Mouse (Mus musculus): Measurements from ENCODE around the gene Cep95.
"Not testable (repeated sequence)": the region's sequence is repeated elsewhere in the genome, so short reads cannot be mapped to it uniquely, and the experiment has no call there.

Cep95 gene

GRCm38 (mm10) chr11:106788775-106789459, at the start of gene Cep95, which contains the start of gene Ddx5:
TSS of gene Cep95 (plus strand) at chr11:106789252.
TSS of gene Ddx5 (minus strand) at chr11:106789185.
- DNase-seq, result peak; percentile 98

- DNase-seq, result not testable (repeated sequence)
Measured at GRCm38 (mm10) chr11:106740724-106741123, 48.3 kb upstream of the Cep95 start.

GRCm38 (mm10) chr11:106741232-106741631, 47.8 kb upstream of the Cep95 start:
- no peak for DNase-seq

GRCm38 (mm10) chr11:106741826-106742225, 47.2 kb upstream of the Cep95 start:
- no peak for DNase-seq

GRCm38 (mm10) chr11:106742388-106742841, 46.6 kb upstream of the Cep95 start:
- no peak for DNase-seq

GRCm38 (mm10) chr11:106744949-106745348, 44.1 kb upstream of the Cep95 start:
- DNase-seq, result no peak

GRCm38 (mm10) chr11:106749557-106750120, 39.4 kb upstream of the Cep95 start:
- DNase-seq, result not testable (repeated sequence)

GRCm38 (mm10) chr11:106750121-106750751, 38.8 kb upstream of the Cep95 start, which contains the start of gene Pecam1:
TSS of gene Pecam1 (minus strand) at chr11:106750628.
- no peak for DNase-seq

GRCm38 (mm10) chr11:106751039-106752018, 37.7 kb upstream of the Cep95 start, which contains the start of gene Milr1:
TSS of gene Milr1 (plus strand) at chr11:106751226.
- DNase-seq, result no peak

GRCm38 (mm10) chr11:106752103-106752502, 36.9 kb upstream of the Cep95 start:
- peak; percentile 36 to 41 for DNase-seq

- no peak for DNase-seq
Measured at GRCm38 (mm10) chr11:106753314-106753713, 35.7 kb upstream of the Cep95 start.

GRCm38 (mm10) chr11:106755583-106755982, 33.5 kb upstream of the Cep95 start:
- DNase-seq, result no peak

- no peak for DNase-seq
Measured at GRCm38 (mm10) chr11:106759028-106759427, 30.0 kb upstream of the Cep95 start.

- no peak for DNase-seq
Measured at GRCm38 (mm10) chr11:106760511-106760910, 28.5 kb upstream of the Cep95 start.

GRCm38 (mm10) chr11:106762139-106762799, 26.8 kb upstream of the Cep95 start:
- peak in 1 of 2 experiments; percentile 45 for DNase-seq

- no peak for DNase-seq
Measured at GRCm38 (mm10) chr11:106762800-106763185, 26.3 kb upstream of the Cep95 start.

GRCm38 (mm10) chr11:106766611-106767162, 22.4 kb upstream of the Cep95 start:
- DNase-seq, result no peak

- no peak for DNase-seq
Measured at GRCm38 (mm10) chr11:106767516-106767915, 21.5 kb upstream of the Cep95 start.

- no peak for DNase-seq
Measured at GRCm38 (mm10) chr11:106770195-106770974, 18.7 kb upstream of the Cep95 start.

- DNase-seq, result no peak
Measured at GRCm38 (mm10) chr11:106773061-106773460, 16.0 kb upstream of the Cep95 start.

- peak in 1 of 2 experiments; percentile 62 for DNase-seq
Measured at GRCm38 (mm10) chr11:106776960-106777359, 12.1 kb upstream of the Cep95 start.

Data from lung, adult 18-20 months (tissue).